Mouse (Mus musculus) limb, embryonic 12.5 days (tissue): ENCODE measurements around the gene Nab2. TPM values are rescaled to one million over a fixed set of nuclear protein-coding genes. Genes with fewer than 3 reads are reported as not detected.
"Not testable (repeated sequence)": the region's sequence is repeated elsewhere in the genome, so short reads cannot be mapped to it uniquely, and the experiment has no call there.

ENCODE experiments used
- ATAC-seq: fragments of 200-750 bp; cut with Nextera tagmentation; 2 replicates; pipeline ENCODE4 v1.8.0; 2017; ENCODE audit warnings: low read depth, moderate TSS enrichment; ENCODE audit not compliant: insufficient number of reproducible peaks, insufficient read depth, low FRiP score, low TSS enrichment
- H3K27ac ChIP-seq: fragments of 300-500 bp; sonication (generic); 2 replicates; pipeline ENCODE4 v1.5.1; 2016; ENCODE audit warnings: mild to moderate bottlenecking, moderate library complexity
- H3K27me3 ChIP-seq: fragments of 300-500 bp; sonication (generic); 2 replicates; pipeline ENCODE4 v1.6.1; 2016; ENCODE audit warnings: mild to moderate bottlenecking, moderate library complexity
- H3K36me3 ChIP-seq: fragments of 300-500 bp; sonication (generic); 2 replicates; pipeline ENCODE4 v1.6.1; 2016; ENCODE audit warnings: mild to moderate bottlenecking, moderate library complexity
- H3K4me1 ChIP-seq: fragments of 300-500 bp; sonication (generic); replicated peaks from 2 replicates; pipeline ENCODE4 v1.6.1; 2016
- H3K4me2 ChIP-seq: fragments of 300-500 bp; sonication (generic); 2 replicates; pipeline ENCODE4 v1.6.1; 2016; ENCODE audit warnings: mild to moderate bottlenecking, moderate library complexity
- H3K4me3 ChIP-seq: fragments of 300-500 bp; sonication (generic); replicated peaks from 2 replicates; pipeline ENCODE4 v1.5.1; 2016; ENCODE audit warnings: mild to moderate bottlenecking
- H3K9ac ChIP-seq: fragments of 300-500 bp; sonication (generic); replicated peaks from 2 replicates; pipeline ENCODE4 v1.6.1; 2016; ENCODE audit warnings: mild to moderate bottlenecking, moderate library complexity
- H3K9me3 ChIP-seq: fragments of 300-500 bp; sonication (generic); 2 replicates; pipeline ENCODE4 v1.6.1; 2016; ENCODE audit warnings: mild to moderate bottlenecking, moderate library complexity
- WGBS: fragments of 180-500 bp; shearing (Covaris S2); methylation state at CpG from one replicate; pipeline ENCODE4 v1.1.7; 2016; 5-methylcytosine and 5-hydroxymethylcytosine counted together
- polyA plus RNA-seq: library from polyadenylated mRNA; unstranded; fragments of >200 nt; fragmentation: Nextera tagmentation; extraction: Ambion mirVana; gene quantifications from 2 replicates; pipeline ENCODE4 v1.2.1, GENCODE M21; 2016

The Nab2 gene
- polyA plus RNA-seq, 1 experiment from 2014 or later: 15.3 TPM

- 12% methylated on average over 16 of the region's 16 CpGs for WGBS
- ATAC-seq: no peak
- Histone ChIP-seq H3K4me1 (peaks cover 62% of the 10 kb centered on the region), H3K9ac (peak overlapping the region; percentile 48), H3K9me3 (no peaks in the 10 kb centered on the region), H3K36me3 (peaks cover 49% of the 10 kb centered on the region), H3K27me3 (no peaks in the 10 kb centered on the region), H3K27ac (peak overlapping the region; percentile 84), H3K4me3 (peak overlapping the region; percentile 22), H3K4me2 (peak overlapping the region; percentile 88)
These were observed 6.3 kb downstream of the Nab2 start for GRCm38 (mm10) chr10:127661915-127662663.

GRCm38 (mm10) chr10:127661291-127661914 is 7.0 kb downstream of the Nab2 start:
- Histone ChIP-seq H3K4me3 (peak overlapping the region; percentile 22; the same call in 1 of the 2 replicates), H3K27ac (peak overlapping the region; percentile 84), H3K36me3 (peaks cover 49% of the 10 kb centered on the region), H3K9me3 (no peaks in the 10 kb centered on the region), H3K27me3 (no peaks in the 10 kb centered on the region), H3K4me1 (peaks cover 59% of the 10 kb centered on the region), H3K9ac (peak overlapping the region; percentile 50; the same call in 1 of the 2 replicates), H3K4me2 (peak overlapping the region; percentile 88)
- no peak for ATAC-seq
- 22% methylated on average over 14 of the region's 14 CpGs for WGBS

GRCm38 (mm10) chr10:127659551-127659950 is 8.8 kb downstream of the Nab2 start:
- Histone ChIP-seq H3K4me1 (peaks cover 53% of the 10 kb centered on the region), H3K9me3 (no peaks in the 10 kb centered on the region), H3K27ac (peak overlapping the region; percentile 7; the same call in 1 of the 2 replicates), H3K4me2 (no peak overlapping the region), H3K4me3 (no peak overlapping the region), H3K27me3 (no peaks in the 10 kb centered on the region), H3K9ac (peak overlapping the region; percentile 8; the same call in 1 of the 2 replicates), H3K36me3 (peaks cover 51% of the 10 kb centered on the region)
- WGBS: 71% methylated on average over 1 of the region's 1 CpGs
- no peak for ATAC-seq

- Histone ChIP-seq H3K4me1 (peaks cover 43% of the 10 kb centered on the region), H3K27ac (no peak overlapping the region), H3K9ac (no peak overlapping the region), H3K4me2 (no peak overlapping the region), H3K4me3 (no peak overlapping the region), H3K36me3 (peaks cover 40% of the 10 kb centered on the region), H3K27me3 (no peaks in the 10 kb centered on the region), H3K9me3 (no peaks in the 10 kb centered on the region)
- ATAC-seq: no peak
- WGBS: 14% methylated on average over 6 of the region's 6 CpGs
These were observed 10.3 kb downstream of the Nab2 start for GRCm38 (mm10) chr10:127658076-127658475.

- not testable (repeated sequence) for H3K9me3 ChIP-seq, H3K9ac ChIP-seq, H3K4me3 ChIP-seq, H3K27me3 ChIP-seq, H3K4me2 ChIP-seq, H3K27ac ChIP-seq, ATAC-seq
- WGBS: 54% methylated on average over 6 of the region's 6 CpGs
- peaks cover 41% of the 10 kb centered on the region for H3K4me1 ChIP-seq
- peaks cover 36% of the 10 kb centered on the region for H3K36me3 ChIP-seq
These were observed 10.8 kb downstream of the Nab2 start for GRCm38 (mm10) chr10:127657617-127658016.

- no peak for ATAC-seq
- H3K9me3 ChIP-seq: no peaks in the 10 kb centered on the region
- H3K4me3 ChIP-seq: no peak overlapping the region
- H3K4me1 ChIP-seq: peaks cover 22% of the 10 kb centered on the region
- H3K4me2 ChIP-seq: no peak overlapping the region
- 64% methylated on average over 16 of the region's 16 CpGs for WGBS
- no peaks in the 10 kb centered on the region for H3K27me3 ChIP-seq
- no peak overlapping the region for H3K9ac ChIP-seq
- no peak overlapping the region for H3K27ac ChIP-seq
- peaks cover 18% of the 10 kb centered on the region; the same call in 1 of the 2 replicates for H3K36me3 ChIP-seq
These were observed 13.3 kb downstream of the Nab2 start for GRCm38 (mm10) chr10:127654970-127655579.

GRCm38 (mm10) chr10:127652906-127653638 is 15.3 kb downstream of the Nab2 start:
- ATAC-seq: no peak
- no peaks in the 10 kb centered on the region for H3K9me3 ChIP-seq
- 49% methylated on average over 21 of the region's 21 CpGs for WGBS
- no peak overlapping the region for H3K27ac ChIP-seq
- no peak overlapping the region; the same call in 1 of the 2 replicates for H3K4me3 ChIP-seq
- peak overlapping the region; percentile 32 for H3K4me2 ChIP-seq
- no peak overlapping the region for H3K9ac ChIP-seq
- no peaks in the 10 kb centered on the region for H3K27me3 ChIP-seq
- H3K36me3 ChIP-seq: peaks cover 10% of the 10 kb centered on the region; the same call in 1 of the 2 replicates
- peaks cover 16% of the 10 kb centered on the region for H3K4me1 ChIP-seq

GRCm38 (mm10) chr10:127645791-127646190 is 22.6 kb downstream of the Nab2 start:
- no peaks in the 10 kb centered on the region for H3K27me3 ChIP-seq
- H3K9ac ChIP-seq: no peak overlapping the region
- H3K27ac ChIP-seq: no peak overlapping the region
- no peaks in the 10 kb centered on the region for H3K9me3 ChIP-seq
- ATAC-seq: no peak
- H3K4me2 ChIP-seq: no peak overlapping the region
- peaks cover 26% of the 10 kb centered on the region for H3K4me1 ChIP-seq
- no peaks in the 10 kb centered on the region for H3K36me3 ChIP-seq
- 68% methylated on average over 2 of the region's 2 CpGs for WGBS
- H3K4me3 ChIP-seq: no peak overlapping the region

- peak; percentile 9 for ATAC-seq
- Histone ChIP-seq H3K36me3 (no peaks in the 10 kb centered on the region), H3K9me3 (no peaks in the 10 kb centered on the region), H3K27ac (peak overlapping the region; percentile 66; the same call in 1 of the 2 replicates), H3K27me3 (no peaks in the 10 kb centered on the region), H3K4me2 (peak overlapping the region; percentile 74), H3K4me1 (peaks cover 26% of the 10 kb centered on the region), H3K9ac (peak overlapping the region; percentile 64), H3K4me3 (peak overlapping the region; percentile 42)
- 3% methylated on average over 25 of the region's 25 CpGs for WGBS
These were observed 24.7 kb downstream of the Nab2 start for GRCm38 (mm10) chr10:127643553-127644238.

- peak within 1 kb of the TSS; percentile 66 for H3K27ac ChIP-seq
- peak within 1 kb of the TSS; percentile 42 for H3K4me3 ChIP-seq
- no peaks in the 10 kb centered on the region for H3K36me3 ChIP-seq
- H3K9me3 ChIP-seq: no peaks in the 10 kb centered on the region
- H3K4me2 ChIP-seq: peak within 1 kb of the TSS; percentile 74
- peaks cover 26% of the 10 kb centered on the region for H3K4me1 ChIP-seq
- ATAC-seq: peak; percentile 53; the same call in 1 of the 2 replicates
- 7% methylated on average over 37 of the region's 37 CpGs for WGBS
- H3K9ac ChIP-seq: peak within 1 kb of the TSS; percentile 64
- H3K27me3 ChIP-seq: no peaks in the 10 kb centered on the region
These were observed 25.4 kb downstream of the Nab2 start, which contains the start of gene Stat6 for GRCm38 (mm10) chr10:127642772-127643552. TSS of gene Stat6 (plus strand) at chr10:127642986.
